Mouse (Mus musculus) retina, embryonic 14.5 days (tissue): ENCODE results near the gene Ndufa4l2.

Experiments used
- DNase-seq: peaks from one replicate; pipeline ENCODE4 v3.0.0-alpha.2; 2015; ENCODE audit warnings: low spot score

The Ndufa4l2 gene

DNA sequence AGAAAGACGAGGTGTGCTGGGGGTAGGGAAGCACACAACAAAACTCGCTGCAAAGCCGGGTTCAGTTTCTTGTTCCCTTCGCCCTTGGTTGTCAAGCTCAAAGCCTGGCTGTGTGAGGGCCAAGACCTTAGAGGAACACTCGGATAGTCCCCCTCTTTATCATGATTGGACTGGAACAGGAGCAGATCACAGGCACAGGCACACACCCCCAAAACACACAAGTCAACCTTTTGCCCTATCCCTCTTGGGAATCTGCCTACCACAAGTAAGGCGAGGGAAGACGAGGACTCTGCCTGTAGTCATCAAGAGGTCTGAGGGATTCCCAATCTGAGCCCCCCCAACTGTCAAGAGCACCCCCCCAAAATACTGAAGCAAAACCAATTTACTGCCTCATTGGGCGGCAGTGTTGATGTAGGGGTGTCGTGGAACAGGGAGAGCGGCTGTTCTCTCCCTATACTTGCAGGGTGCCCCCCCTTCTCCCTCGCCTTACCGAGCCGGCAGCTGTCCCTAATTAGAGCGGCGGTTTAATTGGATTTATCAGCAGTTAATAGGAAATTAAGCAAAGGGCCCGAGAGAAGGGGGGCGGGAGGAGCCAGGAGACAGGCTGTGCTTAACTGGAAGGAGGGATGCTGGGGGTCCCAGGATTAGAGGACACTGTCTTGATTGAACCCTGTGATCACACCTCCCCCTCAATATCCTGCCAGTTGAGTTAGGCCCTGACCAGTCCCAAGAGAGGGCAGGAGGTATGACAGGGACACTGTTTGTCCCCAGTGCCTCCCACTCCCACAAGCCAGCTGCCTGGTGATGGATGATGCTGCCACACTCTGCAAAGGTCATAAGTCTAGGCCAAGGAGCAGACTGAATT is 4.7 kb upstream of the Ndufa4l2 start:
- peak; percentile 74 for DNase-seq

DNA sequence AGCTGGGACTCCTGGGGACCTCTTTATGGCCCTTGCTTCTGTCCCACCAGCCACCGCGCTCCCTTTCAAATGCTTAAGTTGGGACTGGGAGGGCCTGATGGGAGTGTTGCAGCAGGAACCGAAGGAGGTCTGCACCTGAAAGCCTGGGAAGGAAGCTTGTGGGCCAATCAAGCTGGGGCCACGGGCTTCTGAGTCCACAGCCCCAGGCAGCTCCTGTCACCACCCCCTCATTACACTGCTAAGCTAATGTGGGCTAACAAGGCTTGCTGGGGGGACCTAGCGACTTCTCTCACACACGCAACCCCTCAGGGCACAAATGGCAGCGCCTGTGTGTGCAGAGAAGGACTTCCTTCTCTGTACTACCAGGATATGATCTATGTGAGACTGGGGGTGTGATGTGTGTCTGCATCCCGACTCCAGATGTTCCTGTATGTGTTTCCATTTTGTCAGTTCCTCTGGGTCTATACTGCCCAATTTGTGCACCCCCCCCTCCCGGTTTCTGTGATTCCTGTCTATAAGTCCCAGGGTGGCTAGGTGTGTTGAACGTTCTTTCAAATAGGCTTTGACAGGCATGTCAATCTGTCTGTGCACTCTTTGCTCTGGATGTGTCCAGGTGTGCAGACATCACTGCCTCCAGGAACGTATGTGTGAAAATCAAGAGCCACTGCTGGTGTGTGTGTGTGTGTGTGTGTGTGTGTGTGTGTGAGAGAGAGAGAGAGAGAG is 3.7 kb upstream of the Ndufa4l2 start:
- peak; percentile 51 for DNase-seq

DNA sequence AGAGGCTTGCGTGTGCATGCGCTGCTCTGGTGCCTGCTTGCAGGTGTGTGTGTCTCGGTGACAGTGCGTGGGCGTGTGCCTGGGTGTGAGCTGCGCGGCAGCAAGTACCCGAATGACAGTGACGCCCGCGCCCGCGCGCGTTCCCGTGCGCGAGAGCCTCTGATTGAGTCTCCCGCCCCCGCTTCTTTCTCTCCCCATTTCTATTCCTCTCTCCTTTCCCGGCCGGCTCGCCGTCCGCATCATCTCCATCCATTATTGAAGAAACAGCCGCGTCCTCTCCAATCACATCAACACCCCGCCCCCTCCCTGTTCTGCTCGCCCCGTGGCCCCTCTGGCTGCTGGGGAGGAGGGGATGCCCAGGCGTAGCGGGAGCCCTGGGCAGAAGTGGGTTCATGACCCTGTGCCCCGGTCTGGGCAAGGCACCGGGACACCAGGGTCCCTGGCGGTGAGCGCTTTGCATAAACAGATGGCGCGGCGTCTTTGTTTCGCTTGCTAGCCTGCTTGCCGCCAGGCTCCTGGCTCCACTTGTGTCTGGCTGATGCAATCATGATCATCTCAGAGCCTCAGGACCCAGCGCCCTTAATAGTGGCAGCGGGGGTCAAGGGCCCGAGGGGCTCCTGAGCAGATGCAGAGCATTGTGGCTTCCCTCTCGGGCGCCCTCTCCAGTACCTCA is 3.0 kb upstream of the Ndufa4l2 start:
- DNase-seq = peak; percentile 82

DNA sequence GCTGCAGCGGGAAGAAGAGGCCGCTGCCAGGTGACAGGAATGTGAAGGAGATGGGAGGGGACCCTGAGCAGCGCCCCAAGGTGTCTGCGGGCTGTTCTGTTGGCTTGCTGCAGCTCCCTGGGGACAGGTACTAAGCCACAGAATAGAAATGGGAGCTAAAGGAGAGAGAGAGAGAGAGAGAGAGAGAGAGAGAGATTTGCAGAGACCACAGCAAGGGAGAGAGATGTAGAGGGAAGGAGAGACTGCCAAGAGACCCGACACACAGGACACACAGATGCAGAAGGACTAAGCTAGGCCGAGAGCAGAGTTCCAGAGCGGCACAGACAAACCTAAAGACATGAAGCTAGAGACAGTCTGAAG is 2.5 kb upstream of the Ndufa4l2 start:
- no peak for DNase-seq

DNA sequence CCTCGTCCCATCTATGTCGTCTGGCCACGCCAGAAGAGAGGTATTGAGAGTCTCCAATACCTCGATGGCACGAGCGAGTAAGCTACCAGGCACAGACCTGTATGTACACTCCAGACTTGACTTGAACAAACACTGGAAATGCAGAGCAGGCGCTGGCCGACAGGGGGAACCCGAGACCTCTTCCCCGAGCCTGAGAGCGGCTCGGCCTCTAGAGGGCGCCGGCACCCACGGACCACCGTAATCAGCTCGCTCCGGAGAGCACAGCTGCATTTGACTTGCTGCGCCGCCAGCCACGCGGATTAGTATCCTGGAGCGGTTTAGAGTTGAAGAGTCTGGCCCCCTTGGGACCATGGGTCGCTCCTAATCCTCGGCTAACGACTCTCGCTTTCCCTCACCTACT is 2.0 kb upstream of the Ndufa4l2 start:
- DNase-seq = peak; percentile 97

DNA sequence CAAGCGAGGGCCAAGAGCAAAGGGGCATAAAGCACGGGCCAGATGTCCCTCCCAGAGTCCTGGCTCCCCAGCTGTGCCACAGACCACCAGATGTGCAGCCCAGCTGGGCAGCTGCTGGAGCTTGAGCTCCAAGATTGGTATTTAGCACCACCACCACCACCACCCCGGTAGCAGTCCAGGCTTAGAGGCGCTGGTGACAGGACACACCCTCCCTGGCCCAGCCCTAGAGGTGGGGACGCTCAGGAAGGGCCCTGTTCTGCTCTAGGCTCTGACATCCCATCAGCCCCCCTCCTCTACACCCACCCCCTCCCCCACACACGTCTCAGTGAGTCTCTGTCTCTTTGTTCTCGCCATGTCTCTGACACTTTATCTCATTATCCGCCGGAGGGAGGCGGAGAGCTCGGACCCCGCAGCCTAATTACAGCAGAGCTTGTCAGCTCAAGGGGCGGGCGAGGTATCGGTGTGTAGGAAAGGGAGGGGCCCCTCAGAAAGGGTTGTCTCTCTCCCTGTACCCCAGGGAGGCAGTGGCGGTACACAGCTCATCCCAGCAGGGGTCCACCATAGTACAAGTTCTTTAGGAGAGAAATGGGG is 1.2 kb upstream of the Ndufa4l2 start:
- DNase-seq = peak; percentile 78

DNA sequence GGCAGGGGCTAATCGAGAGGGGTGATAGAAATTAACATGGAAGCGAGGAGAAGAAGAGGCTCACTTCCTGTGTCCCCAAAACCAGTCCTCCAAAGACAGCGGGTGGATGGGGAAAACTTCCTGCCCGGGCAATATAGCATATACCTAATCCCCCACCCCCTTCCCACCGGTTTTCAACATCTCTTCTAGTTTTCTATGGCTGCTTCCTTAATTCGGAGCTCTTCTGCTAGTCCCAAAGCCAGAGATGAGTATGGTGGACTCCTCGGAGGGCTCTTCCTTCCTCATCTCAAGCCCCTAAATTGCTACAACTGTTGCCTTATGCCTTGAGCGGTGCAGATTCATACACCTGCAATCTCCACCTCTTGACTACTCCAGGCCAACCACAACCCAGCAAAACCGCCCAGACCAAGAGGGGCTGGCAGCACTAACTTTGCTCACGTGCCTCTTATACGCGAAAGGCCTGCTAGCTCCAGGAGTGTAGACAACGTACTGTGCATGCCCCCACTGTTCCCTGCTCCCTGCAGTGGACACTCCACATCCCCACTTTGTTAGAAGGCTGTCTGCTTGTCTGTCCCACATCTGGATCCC is 562 bp upstream of the Ndufa4l2 start:
- no peak for DNase-seq

DNA sequence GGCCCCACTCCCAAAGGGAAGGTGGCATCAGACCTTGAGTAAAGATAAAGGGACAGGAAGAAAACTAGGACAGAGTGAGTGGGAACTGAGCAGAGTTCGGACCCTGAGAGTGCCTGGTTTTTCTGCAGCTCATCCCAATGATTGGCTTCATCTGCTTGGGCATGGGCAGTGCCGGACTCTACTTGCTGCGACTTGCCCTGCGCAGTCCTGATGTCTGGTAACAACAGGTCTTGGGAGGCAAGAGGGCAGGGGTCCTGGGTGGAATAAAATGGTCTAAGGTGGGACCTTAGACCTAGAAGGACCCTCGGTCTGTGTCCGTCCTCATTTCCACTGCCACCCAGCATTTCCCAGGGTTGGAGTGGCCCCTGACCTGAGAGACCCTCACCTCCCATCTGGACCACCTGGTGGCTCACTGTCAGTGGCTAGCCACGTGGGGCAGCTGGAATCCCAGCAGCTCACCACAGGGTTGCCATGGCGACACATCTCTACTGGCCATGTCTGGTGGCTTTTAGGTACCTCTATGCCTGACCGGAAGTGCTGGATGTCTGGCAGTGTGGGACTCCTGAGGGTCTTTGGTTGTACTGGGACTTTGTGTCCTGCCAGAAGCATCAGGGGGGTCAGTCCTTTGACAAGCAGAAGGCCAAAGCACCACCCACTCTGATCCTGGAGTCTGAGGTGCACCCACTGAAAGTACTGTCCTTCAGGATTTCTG is 660 bp downstream of the Ndufa4l2 start:
- peak; percentile 21 for DNase-seq

DNA sequence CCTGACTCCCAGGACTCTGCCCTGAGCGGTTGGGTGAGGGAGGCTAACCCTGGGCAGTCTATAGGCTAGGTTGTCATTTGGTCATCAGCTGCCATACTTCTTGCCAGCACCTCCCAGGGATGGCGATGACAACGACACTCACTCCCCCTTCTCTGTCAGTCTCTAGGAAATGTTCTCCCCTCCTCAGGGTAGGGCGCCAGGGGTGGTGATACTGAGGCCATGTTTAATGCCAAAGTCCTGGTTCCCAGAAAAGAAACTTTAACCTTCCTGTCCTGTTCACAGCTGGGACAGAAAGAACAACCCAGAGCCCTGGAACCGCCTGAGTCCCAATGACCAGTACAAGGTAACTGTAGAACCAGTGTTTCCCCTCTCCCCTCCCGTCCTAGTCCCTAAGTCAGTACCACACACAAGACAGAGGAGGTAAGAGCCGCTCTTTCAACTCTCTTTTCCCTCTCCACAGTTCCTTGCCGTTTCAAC is 1.3 kb downstream of the Ndufa4l2 start:
- DNase-seq = no peak

DNA sequence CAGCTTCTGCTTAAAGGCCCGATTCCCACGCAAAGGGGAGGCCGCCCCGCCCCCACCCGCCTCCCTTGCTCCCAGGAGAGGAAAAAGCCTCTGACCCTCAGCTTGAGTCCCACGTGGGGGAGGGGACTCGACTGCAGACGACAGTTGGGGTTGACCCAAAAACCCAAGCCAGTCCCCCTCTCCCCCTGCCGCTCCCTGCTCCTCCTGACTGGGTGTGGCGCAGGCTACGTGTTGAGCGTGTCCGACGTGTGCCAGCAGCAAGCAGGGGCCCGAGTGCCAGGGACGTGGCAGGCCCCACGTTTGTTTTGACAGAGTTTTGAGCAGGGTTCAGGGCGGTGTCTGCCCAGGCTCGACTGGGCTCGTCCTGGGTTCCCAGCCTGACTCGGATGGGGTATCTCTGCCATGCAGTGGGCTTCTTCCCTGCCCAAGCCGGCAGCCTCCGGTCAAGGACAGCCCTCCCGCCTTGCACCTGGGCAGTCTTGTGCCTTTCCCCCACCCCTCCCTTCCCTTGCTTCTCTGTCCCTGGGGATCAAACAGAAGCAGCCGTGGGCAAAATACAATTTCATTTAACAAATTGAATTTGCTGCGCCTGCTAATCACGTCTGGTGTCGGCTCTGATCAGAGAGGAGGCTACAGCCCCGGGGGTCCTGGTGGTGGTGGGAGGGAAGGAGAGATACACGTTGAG is 2.0 kb downstream of the Ndufa4l2 start:
- peak; percentile 88 for DNase-seq

DNA sequence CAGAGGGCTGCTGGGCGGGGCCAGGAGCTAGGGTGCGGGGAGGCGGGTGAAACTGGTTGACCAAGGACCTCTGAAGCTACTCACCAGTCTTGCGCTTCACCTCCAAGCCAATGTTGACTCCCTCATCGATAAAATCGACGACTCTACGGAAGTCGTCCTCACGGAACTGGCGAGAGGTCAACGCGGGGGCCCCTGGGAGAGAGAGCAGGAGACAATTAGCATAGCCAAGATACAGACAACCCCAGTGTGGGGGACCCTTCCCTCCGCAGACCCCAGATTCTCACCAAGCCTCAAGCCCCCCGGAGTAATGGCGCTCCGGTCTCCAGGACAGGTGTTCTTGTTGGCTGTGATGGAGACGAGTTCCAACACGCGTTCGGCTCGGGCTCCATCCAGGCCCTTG is 3.2 kb downstream of the Ndufa4l2 start:
- DNase-seq = no peak

DNA sequence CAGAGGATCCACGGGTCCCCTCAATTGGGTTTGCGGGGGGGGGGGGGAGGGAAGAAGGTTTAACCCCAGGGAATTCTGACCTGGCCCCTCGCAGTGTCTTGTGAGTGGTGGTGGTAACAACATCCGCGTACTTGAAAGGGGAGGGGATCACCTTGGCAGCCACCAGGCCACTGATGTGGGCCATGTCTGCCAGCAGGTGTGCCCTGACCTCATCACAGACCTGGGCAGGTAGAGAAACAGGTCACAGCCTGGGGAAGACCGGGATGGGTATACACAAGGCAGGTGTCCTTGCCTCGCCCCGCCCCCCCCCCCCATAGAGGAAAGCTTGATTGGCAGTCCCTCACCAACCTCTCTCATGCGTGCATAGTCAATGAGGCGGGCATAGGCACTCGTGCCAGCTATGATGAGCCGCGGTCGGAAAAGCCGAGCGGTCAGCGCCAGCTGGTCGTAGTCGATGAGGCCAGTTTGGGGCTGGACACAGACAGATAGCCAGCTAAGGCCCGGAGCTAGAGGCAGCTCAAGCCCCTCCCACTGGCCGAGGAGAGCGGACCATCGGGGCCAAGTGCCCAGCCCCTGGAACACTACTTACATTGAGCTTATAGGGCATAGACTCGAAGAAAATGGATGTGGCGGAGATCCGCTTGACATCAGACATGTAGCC is 4.4 kb downstream of the Ndufa4l2 start:
- DNase-seq = no peak

DNA sequence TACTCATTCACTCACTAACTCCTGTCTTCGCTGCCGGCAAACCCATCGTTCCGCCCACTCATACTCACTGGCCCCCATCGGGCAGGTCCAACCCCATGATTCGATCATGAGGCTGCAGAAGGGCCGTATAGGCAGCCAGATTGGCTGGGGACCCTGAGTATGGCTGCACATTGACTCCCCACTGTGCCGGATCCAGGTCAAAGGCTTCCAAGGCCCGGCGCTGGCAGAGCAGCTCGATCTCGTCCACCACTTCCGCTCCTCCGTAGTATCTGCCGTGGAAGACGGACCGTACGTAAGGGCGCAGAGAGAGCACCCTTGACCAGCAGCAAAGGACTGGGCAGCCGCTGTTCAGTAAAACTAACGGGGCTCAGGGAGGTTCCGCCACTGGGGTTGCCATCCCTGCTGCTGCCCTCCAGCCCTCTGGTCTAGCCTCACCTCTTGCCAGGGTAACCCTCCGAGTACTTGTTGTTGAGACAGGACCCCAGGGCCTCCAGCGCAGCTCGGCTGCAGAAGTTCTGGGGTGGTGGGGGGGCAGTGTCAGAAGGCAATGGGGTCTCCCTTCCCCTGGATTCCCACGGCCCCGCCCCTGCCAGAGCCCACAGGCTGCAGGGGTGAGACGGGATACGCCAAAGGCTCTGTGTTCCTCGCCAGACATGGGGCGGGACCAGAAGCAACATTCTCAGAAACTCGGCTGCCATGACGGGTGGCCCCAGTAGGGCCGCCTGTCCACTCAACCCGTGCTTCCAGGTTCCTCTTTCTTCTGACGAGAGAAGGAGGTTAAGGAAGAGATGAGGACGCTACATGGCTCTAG is 5.3 kb downstream of the Ndufa4l2 start:
- DNase-seq = no peak

DNA sequence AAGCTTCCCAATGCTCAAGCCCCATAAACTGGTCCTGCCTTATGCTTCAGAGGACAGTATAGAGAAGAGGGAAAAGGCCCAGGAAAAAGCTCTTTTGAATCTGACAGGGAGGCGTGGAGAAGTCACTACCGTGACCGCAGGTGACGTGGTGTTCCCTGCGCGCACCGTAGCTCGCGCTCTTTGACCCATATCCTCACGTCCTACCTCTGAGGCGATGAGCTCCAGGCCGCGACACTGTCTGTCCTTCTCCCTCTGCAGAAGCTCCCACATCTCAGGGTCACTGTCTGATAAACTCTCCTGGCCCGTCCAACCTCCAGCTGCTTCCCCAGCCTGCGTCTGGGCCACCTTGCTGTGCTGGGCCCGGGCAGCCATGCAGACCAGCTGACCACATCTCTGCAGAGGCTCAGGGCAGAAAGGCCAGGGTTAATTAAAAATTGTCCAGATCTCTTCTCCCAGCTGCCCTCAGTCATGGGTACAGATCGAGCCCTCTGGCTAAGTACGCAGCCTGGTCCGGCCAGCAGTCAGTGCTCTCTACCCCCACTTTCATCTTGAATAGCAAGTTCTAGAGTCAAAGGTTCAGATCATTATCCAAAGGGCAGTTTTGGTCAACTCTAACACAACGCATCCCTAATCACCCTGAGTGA is 6.1 kb downstream of the Ndufa4l2 start:
- DNase-seq = no peak

DNA sequence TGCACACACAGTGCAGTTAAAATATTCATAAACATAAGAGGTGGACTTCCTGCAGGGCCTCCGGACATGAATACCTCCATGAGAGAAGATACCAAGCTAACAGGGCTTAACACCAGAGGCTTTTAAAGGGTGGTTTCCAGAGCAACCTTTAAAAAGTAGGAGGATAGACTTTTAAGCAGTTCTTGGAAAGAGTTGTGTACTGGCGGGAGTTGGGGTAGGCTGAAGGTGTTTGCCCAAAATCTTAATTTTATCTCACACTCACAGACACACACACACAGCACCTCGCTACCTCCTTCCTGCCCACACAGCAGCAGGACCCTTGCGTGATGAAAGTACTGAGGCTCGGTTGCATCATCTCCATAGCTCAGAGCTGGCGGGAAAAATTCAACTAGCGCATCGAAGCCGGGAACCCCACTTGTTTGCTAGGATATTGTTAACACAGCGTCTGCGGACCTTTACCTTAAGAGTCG is 6.9 kb downstream of the Ndufa4l2 start:
- DNase-seq = no peak

DNA sequence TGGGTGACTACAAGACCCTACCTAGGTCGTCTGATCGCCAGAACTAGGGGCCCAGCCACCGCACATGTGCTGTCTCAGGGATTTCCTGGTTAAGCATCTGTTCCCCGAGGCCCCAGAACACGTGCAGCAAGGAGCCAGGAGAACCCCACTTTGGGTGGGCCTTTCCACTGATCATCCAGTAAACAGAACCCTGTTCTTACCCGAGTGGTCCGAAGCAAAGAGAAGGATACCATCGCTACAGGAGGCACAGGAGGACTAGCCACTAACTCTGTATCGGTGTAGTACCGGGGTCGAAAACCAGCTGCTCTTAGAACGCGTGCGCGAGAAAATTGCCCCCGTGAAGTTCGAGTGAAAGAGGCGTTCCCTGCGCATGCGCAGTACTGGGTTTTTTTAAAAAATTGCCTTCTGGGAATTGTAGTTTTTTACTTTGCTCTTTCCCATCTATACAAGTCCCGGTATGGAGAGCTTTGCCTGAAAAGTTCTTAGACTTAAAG is 7.4 kb downstream of the Ndufa4l2 start, which contains the start of gene Shmt2:
Shmt2 (minus strand) TSS at position 357 of the 494 bp plus-strand sequence.
- DNase-seq = peak; percentile 100

DNA sequence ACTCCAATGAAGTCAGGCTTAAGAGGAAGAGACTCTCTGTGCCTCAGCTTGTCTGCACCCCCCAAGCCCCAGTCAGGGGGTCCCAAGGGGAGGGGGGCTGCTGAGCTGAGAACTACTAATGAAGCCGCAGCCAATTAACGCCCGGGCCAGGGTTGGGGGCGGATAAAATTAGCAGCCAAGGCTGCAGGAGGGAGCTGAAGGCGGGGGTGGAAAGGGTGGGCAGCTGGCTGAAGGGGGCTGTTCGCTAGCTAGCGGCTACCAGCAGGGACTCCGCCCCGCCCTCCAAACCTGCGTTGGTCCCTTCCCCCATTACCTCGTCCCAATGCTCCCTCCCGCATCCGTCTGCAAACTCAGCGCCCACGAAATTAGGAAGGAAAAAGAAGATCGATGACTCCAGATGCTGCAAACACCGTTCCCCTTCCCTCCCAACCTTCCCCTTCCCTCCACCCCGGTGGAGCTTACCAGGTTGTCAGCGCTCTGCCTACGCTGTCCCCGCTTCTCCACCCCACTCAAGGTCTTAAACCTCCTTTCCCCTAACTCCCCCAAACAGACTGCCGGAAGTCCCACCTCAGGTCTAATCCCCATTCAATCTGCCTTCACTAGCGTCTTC is 10.0 kb downstream of the Ndufa4l2 start:
- peak; percentile 30 for DNase-seq

DNA sequence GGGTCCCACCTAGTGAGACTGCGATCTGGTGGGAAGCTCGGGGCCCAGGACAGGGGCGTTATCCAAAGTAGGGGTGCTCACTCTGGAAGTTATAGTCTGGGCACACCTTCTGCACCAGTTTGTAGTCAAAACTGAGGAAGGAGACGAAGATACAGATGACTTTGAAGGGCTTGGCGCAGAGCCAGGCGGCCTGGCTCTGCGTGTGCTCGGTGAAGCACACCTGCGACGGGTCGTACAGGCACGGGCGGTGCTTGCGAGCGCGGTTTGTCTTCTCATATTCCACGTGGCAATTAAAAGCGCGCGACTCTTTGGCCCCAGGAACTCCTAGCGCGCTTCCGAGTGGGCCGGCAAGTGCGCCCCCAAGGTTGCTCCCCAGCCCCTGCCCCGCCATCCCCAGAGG is 11.3 kb downstream of the Ndufa4l2 start:
- DNase-seq = no peak
